Mouse (Mus musculus) myocyte (in vitro differentiated cells): ENCODE measurements around the gene Ralgps1.

Experiments
- CEBPB ChIP-seq: IDR thresholded peaks from 2 replicates; pipeline ENCODE4 v1.6.1; 2011; ENCODE audit warnings: mild to moderate bottlenecking, moderate library complexity; ENCODE audit not compliant: poor library complexity, insufficient read depth, severe bottlenecking
- E2F4 ChIP-seq: IDR thresholded peaks from one replicate; pipeline ENCODE4 v1.6.1; 2011; ENCODE audit warnings: mild to moderate bottlenecking, control low read depth, moderate library complexity; ENCODE audit not compliant: insufficient read depth
- MAX ChIP-seq: IDR thresholded peaks from one replicate; pipeline ENCODE4 v1.6.1; 2011; ENCODE audit warnings: low read depth, mild to moderate bottlenecking, control low read depth
- MYOG ChIP-seq, 3 experiments: IDR thresholded peaks; one replicate each; pipeline ENCODE4 v1.6.1; 2011; ENCODE audit warnings: control low read depth in 2 of 3, low read depth in 2 of 3, mild to moderate bottlenecking in 2 of 3; ENCODE audit not compliant: insufficient read length in 2 of 3, control insufficient read depth in 1 of 3, insufficient read depth in 1 of 3
- POLR2A ChIP-seq: IDR thresholded peaks from one replicate; pipeline ENCODE4 v1.6.1; 2011; ENCODE audit warnings: low read depth, mild to moderate bottlenecking, control low read depth, moderate library complexity; ENCODE audit not compliant: insufficient read length
- POLR2AphosphoS2 ChIP-seq: IDR thresholded peaks from one replicate; pipeline ENCODE4 v1.6.1; 2011; ENCODE audit warnings: low read depth, control low read depth; ENCODE audit not compliant: insufficient read length
- REST ChIP-seq: IDR thresholded peaks from one replicate; pipeline ENCODE4 v1.6.1; 2011; ENCODE audit warnings: mild to moderate bottlenecking, control low read depth, moderate library complexity; ENCODE audit not compliant: insufficient read depth, insufficient read length
- SRF ChIP-seq: IDR thresholded peaks from one replicate; pipeline ENCODE4 v1.6.1; 2011; ENCODE audit warnings: low read depth; ENCODE audit not compliant: control insufficient read depth, insufficient read length
- USF1 ChIP-seq: IDR thresholded peaks from one replicate; pipeline ENCODE4 v1.6.1; 2011; ENCODE audit warnings: low read depth, mild to moderate bottlenecking, control low read depth, moderate library complexity

DNA sequence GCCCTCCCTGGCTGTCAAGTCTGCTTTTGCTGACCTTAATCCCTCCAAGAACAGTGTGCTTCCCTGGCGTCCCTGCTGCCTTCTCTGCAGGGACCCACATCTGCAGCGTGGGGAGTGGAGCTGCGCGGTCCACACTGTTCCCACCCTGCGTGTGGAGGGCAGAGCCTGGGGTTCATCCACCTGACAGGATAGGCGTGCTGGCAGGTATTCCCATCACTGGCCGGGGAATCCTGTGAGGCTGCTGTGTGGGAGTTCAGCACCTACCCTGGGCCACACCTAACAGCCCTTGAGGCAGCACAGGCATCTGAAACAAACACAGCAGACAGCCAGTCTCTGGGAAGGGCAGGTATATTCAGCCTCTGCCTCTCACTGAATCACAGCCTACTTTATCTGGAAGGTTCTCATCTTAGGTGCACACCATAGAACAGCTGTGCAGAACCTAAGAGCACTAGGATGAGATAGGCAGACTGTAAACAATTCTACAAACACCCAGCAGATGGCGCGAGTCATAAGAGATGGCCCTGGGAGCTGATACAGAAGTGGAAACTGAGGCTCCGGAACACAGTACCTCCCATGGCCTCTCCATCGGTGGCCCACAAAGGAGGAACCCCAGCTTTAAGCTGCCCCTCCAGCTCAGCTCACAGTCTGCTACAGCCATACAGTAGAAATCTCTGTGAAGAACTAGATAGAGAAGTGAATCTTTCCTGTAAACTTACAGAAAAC lies 152.2 kb downstream of the Ralgps1 start:
- TF ChIP-seq POLR2A (no peak), E2F4 (no peak), CEBPB (no peak), SRF (no peak), MAX (no peak), USF1 (no peak), MYOG (IDR thresholded peaks at IDR 0.05; ENCODE audit: control insufficient read depth in 1 of 3, insufficient read depth in 1 of 3, insufficient read length in 2 of 3, low read depth in 2 of 3) (no peak), POLR2AphosphoS2 (no peak), REST (no peak)
